Mouse (Mus musculus): ENCODE measurements around the gene Rsbn1l. TPM values are rescaled to one million over a fixed set of nuclear protein-coding genes. Genes with fewer than 3 reads are reported as not detected.

Rsbn1l gene
- polyA plus RNA-seq, 1 experiment from 2014 or later = 3.7 TPM

DNA sequence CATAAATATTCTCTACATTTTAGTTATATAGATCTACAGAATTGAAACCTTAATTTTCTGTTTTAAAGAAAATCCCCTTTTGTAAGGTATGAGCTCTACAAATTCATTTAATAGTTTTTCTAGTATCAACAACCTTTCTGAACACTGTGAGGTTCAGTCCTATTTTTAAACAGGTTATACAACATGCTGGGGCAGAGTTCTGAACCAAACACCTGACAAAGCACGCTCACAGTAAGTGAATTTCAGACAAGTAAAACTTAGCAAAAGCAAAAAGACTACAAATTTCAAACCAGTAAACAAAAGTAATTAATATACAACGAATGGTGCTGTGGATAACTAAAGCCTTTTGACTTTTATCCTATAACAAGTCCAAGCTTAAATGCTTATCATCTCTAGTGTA is 97.8 kb downstream of the Rsbn1l start:
- no peak for TF ChIP-seq CTCF (IDR thresholded peaks at IDR 0.05; ENCODE audit: low read depth)
- 76% methylated on average over 2 of the region's 2 CpGs for WGBS
- H3K27me3 ChIP-seq (replicated peaks; ENCODE audit: control insufficient read depth, insufficient read depth, low read length) = no peaks in the 10 kb centered on the region
- no peak overlapping the region for H3K4me3 ChIP-seq (ENCODE audit: low read depth, low read length)
- no peak for ATAC-seq
- H3K9ac ChIP-seq (ENCODE audit: low read depth, low read length) = no peak overlapping the region
- no peaks in the 10 kb centered on the region for H3K36me3 ChIP-seq (ENCODE audit: control insufficient read depth, insufficient read depth)
- no peak overlapping the region for H3K27ac ChIP-seq (ENCODE audit: low read depth, low read length)
- H3K4me1 ChIP-seq (replicated peaks; ENCODE audit: control insufficient read depth, insufficient read depth, low read length) = no peaks in the 10 kb centered on the region
- H3K9me3 ChIP-seq (ENCODE audit: control insufficient read depth) = no peaks in the 10 kb centered on the region
- H3K4me2 ChIP-seq (replicated peaks; ENCODE audit: low read depth) = no peak overlapping the region

DNA sequence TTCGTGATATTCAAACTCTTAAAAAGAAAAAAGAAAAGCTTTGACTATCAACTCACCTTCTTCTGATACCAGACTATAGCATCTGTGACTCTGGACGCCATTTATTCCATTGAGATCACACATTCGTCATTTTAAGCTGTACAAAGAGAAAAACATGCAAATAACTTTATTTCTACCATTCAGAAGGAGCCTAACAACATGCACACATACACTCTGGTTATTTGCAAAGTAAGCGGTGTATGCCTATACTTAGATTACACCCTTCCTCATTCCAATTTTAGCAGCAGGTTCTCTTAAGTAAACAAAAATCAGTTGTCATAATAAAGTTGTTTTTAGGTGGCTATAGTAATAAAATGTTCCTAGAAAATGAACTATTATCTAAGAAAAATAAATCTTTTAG is 101.1 kb downstream of the Rsbn1l start:
- H3K9ac ChIP-seq (ENCODE audit: low read depth, low read length) = no peak overlapping the region
- no peaks in the 10 kb centered on the region for H3K36me3 ChIP-seq (ENCODE audit: control insufficient read depth, insufficient read depth)
- no peak for TF ChIP-seq CTCF (IDR thresholded peaks at IDR 0.05; ENCODE audit: low read depth)
- no peaks in the 10 kb centered on the region for H3K4me1 ChIP-seq (replicated peaks; ENCODE audit: control insufficient read depth, insufficient read depth, low read length)
- no peak overlapping the region for H3K27ac ChIP-seq (ENCODE audit: low read depth, low read length)
- H3K4me3 ChIP-seq (ENCODE audit: low read depth, low read length) = no peak overlapping the region
- H3K4me2 ChIP-seq (replicated peaks; ENCODE audit: low read depth) = no peak overlapping the region
- no peak for ATAC-seq
- 80% methylated on average over 4 of the region's 4 CpGs for WGBS
- no peaks in the 10 kb centered on the region for H3K9me3 ChIP-seq (ENCODE audit: control insufficient read depth)
- no peaks in the 10 kb centered on the region for H3K27me3 ChIP-seq (replicated peaks; ENCODE audit: control insufficient read depth, insufficient read depth, low read length)

- WGBS = 93% methylated on average over 2 of the region's 2 CpGs
- Histone ChIP-seq H3K4me2 (replicated peaks; ENCODE audit: low read depth) (no peak overlapping the region), H3K27ac (ENCODE audit: low read depth, low read length) (no peak overlapping the region), H3K9me3 (ENCODE audit: control insufficient read depth) (no peaks in the 10 kb centered on the region), H3K4me3 (ENCODE audit: low read depth, low read length) (no peak overlapping the region), H3K36me3 (ENCODE audit: control insufficient read depth, insufficient read depth) (no peaks in the 10 kb centered on the region), H3K4me1 (replicated peaks; ENCODE audit: control insufficient read depth, insufficient read depth, low read length) (no peaks in the 10 kb centered on the region), H3K9ac (ENCODE audit: low read depth, low read length) (no peak overlapping the region), H3K27me3 (replicated peaks; ENCODE audit: control insufficient read depth, insufficient read depth, low read length) (no peaks in the 10 kb centered on the region)
- ATAC-seq = no peak
- no peak for TF ChIP-seq CTCF (IDR thresholded peaks at IDR 0.05; ENCODE audit: low read depth)
These were observed 109.2 kb downstream of the Rsbn1l start for GRCm38 (mm10) chr5:20847010-20847409.

DNA sequence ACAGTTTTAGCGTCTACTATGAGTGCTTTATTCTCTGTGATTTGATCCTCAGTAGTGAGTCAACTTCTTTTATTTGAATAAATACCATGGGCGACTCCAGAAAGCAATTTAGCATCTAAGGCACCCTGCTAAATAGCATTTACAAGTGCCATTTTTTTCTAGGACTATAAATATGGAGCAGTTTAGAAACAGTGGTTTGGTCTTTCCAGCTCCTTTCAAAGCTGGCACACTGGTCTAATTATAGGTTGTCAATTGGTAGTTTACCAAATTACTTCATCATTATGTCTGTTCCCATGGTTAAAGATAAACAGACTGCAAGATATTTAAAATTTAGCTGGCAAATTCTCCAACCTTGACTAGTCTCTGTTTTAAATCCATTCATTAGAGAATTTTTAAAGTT is 112.4 kb downstream of the Rsbn1l start:
- no peak overlapping the region for H3K27ac ChIP-seq (ENCODE audit: low read depth, low read length)
- H3K4me1 ChIP-seq (replicated peaks; ENCODE audit: control insufficient read depth, insufficient read depth, low read length) = no peaks in the 10 kb centered on the region
- H3K27me3 ChIP-seq (replicated peaks; ENCODE audit: control insufficient read depth, insufficient read depth, low read length) = no peaks in the 10 kb centered on the region
- no peak for TF ChIP-seq CTCF (IDR thresholded peaks at IDR 0.05; ENCODE audit: low read depth)
- no peaks in the 10 kb centered on the region for H3K9me3 ChIP-seq (ENCODE audit: control insufficient read depth)
- H3K4me2 ChIP-seq (replicated peaks; ENCODE audit: low read depth) = no peak overlapping the region
- H3K36me3 ChIP-seq (ENCODE audit: control insufficient read depth, insufficient read depth) = no peaks in the 10 kb centered on the region
- no peak overlapping the region for H3K4me3 ChIP-seq (ENCODE audit: low read depth, low read length)
- H3K9ac ChIP-seq (ENCODE audit: low read depth, low read length) = no peak overlapping the region
- ATAC-seq = no peak
- WGBS = 71% methylated on average over 2 of the region's 2 CpGs

GRCm38 (mm10) chr5:20843405-20843804 is 112.8 kb downstream of the Rsbn1l start:
- Histone ChIP-seq H3K9me3 (ENCODE audit: control insufficient read depth) (no peaks in the 10 kb centered on the region), H3K36me3 (ENCODE audit: control insufficient read depth, insufficient read depth) (no peaks in the 10 kb centered on the region), H3K4me1 (replicated peaks; ENCODE audit: control insufficient read depth, insufficient read depth, low read length) (no peaks in the 10 kb centered on the region), H3K27ac (ENCODE audit: low read depth, low read length) (no peak overlapping the region), H3K9ac (ENCODE audit: low read depth, low read length) (no peak overlapping the region), H3K4me3 (ENCODE audit: low read depth, low read length) (no peak overlapping the region), H3K27me3 (replicated peaks; ENCODE audit: control insufficient read depth, insufficient read depth, low read length) (no peaks in the 10 kb centered on the region), H3K4me2 (replicated peaks; ENCODE audit: low read depth) (no peak overlapping the region)
- 75% methylated on average over 2 of the region's 3 CpGs for WGBS
- no peak for ATAC-seq
- TF ChIP-seq CTCF (IDR thresholded peaks at IDR 0.05; ENCODE audit: low read depth) = no peak

Other genes starting within 250 kb of the Rsbn1l start
- 2.3 and 3.0 TPM in 2 replicates for gene Phtf2, start 74.3 kb downstream of the Rsbn1l start, polyA plus RNA-seq (2015; fragmentation: Nextera tagmentation; extraction: Ambion mirVana)
- gene Tmem60, start 74.2 kb downstream of the Rsbn1l start, polyA plus RNA-seq (2015; fragmentation: Nextera tagmentation; extraction: Ambion mirVana) = 43.6 and 44.8 TPM in 2 replicates
- gene Ptpn12, start 99.5 kb upstream of the Rsbn1l start, polyA plus RNA-seq (2015; fragmentation: Nextera tagmentation; extraction: Ambion mirVana) = 12.9 and 14.3 TPM in 2 replicates
- 0.81 and 0.97 TPM in 2 replicates for gene Gsap, start 229.9 kb upstream of the Rsbn1l start, polyA plus RNA-seq (2015; fragmentation: Nextera tagmentation; extraction: Ambion mirVana)